Comparison of ENCODE assay signal across 8 mouse cellular contexts in genomic region chr16:94327781-94328711, GRCm38 (mm10). TPM values are rescaled to one million over a fixed set of nuclear protein-coding genes. Genes with fewer than 3 reads are reported as not detected.
DNase-seq lines count a peak whose midpoint lies in the region; ATAC-seq lines count a peak whose summit lies in the region.

Gene Ripply3 (plus strand): TSS chr16:94328420.

- no peaks in the 10 kb centered on the region for H3K9me3 ChIP-seq in forebrain, embryonic 10.5 days
- H3K9me3 ChIP-seq in megakaryocyte, embryonic 14.5 days = peaks cover 3% of the 10 kb centered on the region; the same call in 1 of the 2 replicates
- no peaks in the 10 kb centered on the region for H3K9me3 ChIP-seq in stomach, embryonic 16.5 days (replicated peaks; ENCODE audit: control insufficient read depth, low read length)

- H3K4me1 ChIP-seq in forebrain, embryonic 10.5 days = peaks cover 35% of the 10 kb centered on the region
- peaks cover 44% of the 10 kb centered on the region for H3K4me1 ChIP-seq in megakaryocyte, embryonic 14.5 days
- H3K4me1 ChIP-seq in stomach, embryonic 16.5 days (ENCODE audit: control insufficient read depth, insufficient read depth, low read length) = peaks cover 11% of the 10 kb centered on the region; the same call in 1 of the 2 replicates

- H3K36me3 ChIP-seq in forebrain, embryonic 10.5 days (replicated peaks) = no peaks in the 10 kb centered on the region
- no peaks in the 10 kb centered on the region for H3K36me3 ChIP-seq in megakaryocyte, embryonic 14.5 days (replicated peaks; ENCODE audit: low read length)
- H3K36me3 ChIP-seq in stomach, embryonic 16.5 days (ENCODE audit: control insufficient read depth, insufficient read depth, low read length) = no peaks in the 10 kb centered on the region

- peak within 1 kb of the TSS; percentile 77 for H3K9ac ChIP-seq in stomach, embryonic 16.5 days (ENCODE audit: low read length)

- peak within 1 kb of the TSS; percentile 61 for H3K4me3 ChIP-seq in forebrain, embryonic 10.5 days
- peak within 1 kb of the TSS; percentile 91 for H3K4me3 ChIP-seq in megakaryocyte, embryonic 14.5 days (replicated peaks)
- H3K4me3 ChIP-seq in stomach, embryonic 16.5 days (replicated peaks; ENCODE audit: low read length) = peak within 1 kb of the TSS; percentile 67

- peak; percentile 50 for DNase-seq in CD4-positive helper T cell, adult 2 months (ENCODE audit: low read depth, low spot score)
- DNase-seq in ZHBTc4 (ENCODE audit: low read depth, low spot score) = peak; percentile 68
- DNase-seq in forebrain, embryonic 10.5 days (ENCODE audit: extremely low spot score, low spot score) = peak; percentile 54
- peak; percentile 60 for DNase-seq in heart, postnatal 25 days (ENCODE audit: low spot score)
- peak; percentile 84 to 86 for DNase-seq in kidney, postnatal 36 days
- DNase-seq in c-Kit-positive CD71-positive TER-119-positive erythroid progenitor cells, embryonic 14.5 days (ENCODE audit: low spot score) = no peak

- H3K27ac ChIP-seq in forebrain, embryonic 10.5 days = peak within 1 kb of the TSS; percentile 83
- no peak within 1 kb of the TSS; the same call in 1 of the 2 replicates for H3K27ac ChIP-seq in stomach, embryonic 16.5 days (ENCODE audit: low read length)

- ATAC-seq in stomach, embryonic 16.5 days (ENCODE audit: insufficient read depth, low FRiP score) = peak; percentile 78

- intact Hi-C loops in heart, postnatal 25 days (cut with DNase I) = no loop called here

- peak within 1 kb of the TSS; percentile 83 for H3K4me2 ChIP-seq in stomach, embryonic 16.5 days (ENCODE audit: low read depth, low read length)

- H3K27me3 ChIP-seq in forebrain, embryonic 10.5 days (ENCODE audit: poor library complexity, severe bottlenecking) = peaks cover 60% of the 10 kb centered on the region
- peaks cover 37% of the 10 kb centered on the region for H3K27me3 ChIP-seq in megakaryocyte, embryonic 14.5 days (replicated peaks)
- peaks cover 5% of the 10 kb centered on the region for H3K27me3 ChIP-seq in stomach, embryonic 16.5 days (ENCODE audit: control insufficient read depth, insufficient read depth, low read length)

- WGBS in forebrain, embryonic 10.5 days = 1% methylated on average over 63 of the region's 63 CpGs
- WGBS in stomach, embryonic 16.5 days = under 1% methylated on average over 63 of the region's 63 CpGs

RNA-seq across cellular contexts. Expression of gene Ripply3, which starts in this region (rescaled TPM):
- 4.6 and 5.8 TPM in 2 replicates for polyA plus RNA-seq in forebrain, embryonic 10.5 days (2016; fragmentation: Nextera tagmentation; extraction: Ambion mirVana)
- total RNA-seq in heart, postnatal 25 days (2021) = 1 to 10 TPM; 3.9 to 4.3 TPM
- not detected in 2 replicates for polyA plus RNA-seq in megakaryocyte, embryonic 14.5 days (2012; ENCODE audit: insufficient read depth, low replicate concordance)
- polyA plus RNA-seq in stomach, embryonic 16.5 days (2015; fragmentation: Nextera tagmentation; extraction: Ambion mirVana) = 7.0 and 8.3 TPM in 2 replicates
